In genomic region chr19:45243264-45243602, GRCm38 (mm10) we compare ENCODE assay signal across 30 mouse cellular contexts. TPM values are rescaled to one million over a fixed set of nuclear protein-coding genes. Genes with fewer than 3 reads are reported as not detected.
DNase-seq lines count a peak whose midpoint lies in the region; ATAC-seq and TF ChIP-seq lines count a peak whose summit lies in the region.
"Had no signal": no experiment of that assay in that cellular context is flagged by ENCODE, and none has a peak within 500 bp of the region (broad histone marks: within the 10 kb centered on the region; RNA-seq: fewer than 3 reads in every experiment).

No protein-coding gene starts in this region.

- no peaks in the 10 kb centered on the region for H3K36me3 ChIP-seq in hindbrain, embryonic 12.5 days
- H3K36me3 ChIP-seq in hindbrain, embryonic 16.5 days (ENCODE audit: control insufficient read depth, insufficient read depth, low read length) = no peaks in the 10 kb centered on the region
- no peaks in the 10 kb centered on the region for H3K36me3 ChIP-seq in midbrain, embryonic 11.5 days (ENCODE audit: control insufficient read depth, insufficient read depth, low read length)
- no peaks in the 10 kb centered on the region for H3K36me3 ChIP-seq in midbrain, embryonic 10.5 days
- H3K36me3 ChIP-seq in neural tube, embryonic 14.5 days (ENCODE audit: control insufficient read depth, insufficient read depth, low read length) = no peaks in the 10 kb centered on the region
- H3K36me3 ChIP-seq in stomach, postnatal 0 days (ENCODE audit: control insufficient read depth, insufficient read depth, low read length) = no peaks in the 10 kb centered on the region
- H3K36me3 ChIP-seq: embryonic facial prominence, embryonic 15.5 days; heart, embryonic 13.5 days; limb, embryonic 15.5 days; liver, embryonic 13.5 days had no signal

- no peak overlapping the region for H3K4me3 ChIP-seq in hindbrain, embryonic 12.5 days
- H3K4me3 ChIP-seq in hindbrain, embryonic 16.5 days (ENCODE audit: low read length) = no peak overlapping the region
- H3K4me3 ChIP-seq in midbrain, embryonic 11.5 days (ENCODE audit: low read depth, low read length) = no peak overlapping the region
- no peak overlapping the region for H3K4me3 ChIP-seq in midbrain, embryonic 10.5 days
- 0 out of 2 replicates have a peak overlapping the region, but pooled peaks have one; percentile 11 for H3K4me3 ChIP-seq in neural tube, embryonic 14.5 days (ENCODE audit: low read depth, low read length)
- no peak overlapping the region for H3K4me3 ChIP-seq in stomach, postnatal 0 days (ENCODE audit: low read depth, low read length)
- H3K4me3 ChIP-seq: forebrain, embryonic 13.5 days; limb, embryonic 15.5 days; liver, embryonic 13.5 days had no signal

- H3K27ac ChIP-seq in hindbrain, embryonic 12.5 days = no peak overlapping the region
- no peak overlapping the region for H3K27ac ChIP-seq in hindbrain, embryonic 16.5 days (ENCODE audit: low read depth, low read length)
- no peak overlapping the region for H3K27ac ChIP-seq in midbrain, embryonic 11.5 days (ENCODE audit: low read depth, low read length)
- H3K27ac ChIP-seq in midbrain, embryonic 10.5 days (replicated peaks) = no peak overlapping the region
- H3K27ac ChIP-seq in neural tube, embryonic 14.5 days (ENCODE audit: low read depth, low read length) = no peak overlapping the region
- H3K27ac ChIP-seq in stomach, postnatal 0 days (replicated peaks) = no peak overlapping the region
- H3K27ac ChIP-seq: embryonic facial prominence, embryonic 15.5 days; forebrain, embryonic 13.5 days; heart, embryonic 13.5 days; kidney, postnatal 0 days; limb, embryonic 15.5 days; liver, embryonic 13.5 days had no signal

- no peak for ATAC-seq in hindbrain, embryonic 12.5 days (ENCODE audit: low FRiP score)
- ATAC-seq in hindbrain, embryonic 16.5 days = no peak
- no peak for ATAC-seq in midbrain, embryonic 11.5 days (ENCODE audit: low FRiP score)
- ATAC-seq in neural tube, embryonic 14.5 days (ENCODE audit: low read depth) = no peak
- ATAC-seq in stomach, postnatal 0 days (ENCODE audit: low FRiP score, low TSS enrichment) = no peak
- ATAC-seq: forebrain, embryonic 13.5 days; intestine, embryonic 16.5 days; Patski had no signal

- 3% methylated on average over 5 of the region's 5 CpGs for WGBS in hindbrain, embryonic 12.5 days
- 8% methylated on average over 5 of the region's 5 CpGs for WGBS in hindbrain, embryonic 16.5 days
- WGBS in midbrain, embryonic 11.5 days = 1% methylated on average over 5 of the region's 5 CpGs
- 2% methylated on average over 5 of the region's 5 CpGs for WGBS in midbrain, embryonic 10.5 days
- WGBS in neural tube, embryonic 14.5 days = 7% methylated on average over 5 of the region's 5 CpGs
- WGBS in stomach, postnatal 0 days = 7% methylated on average over 5 of the region's 5 CpGs

- no peak overlapping the region for H3K9ac ChIP-seq in hindbrain, embryonic 12.5 days
- no peak overlapping the region for H3K9ac ChIP-seq in hindbrain, embryonic 16.5 days (ENCODE audit: low read depth, low read length)
- no peak overlapping the region for H3K9ac ChIP-seq in midbrain, embryonic 11.5 days (ENCODE audit: low read length)
- no peak overlapping the region for H3K9ac ChIP-seq in neural tube, embryonic 14.5 days (replicated peaks; ENCODE audit: low read depth, low read length)
- H3K9ac ChIP-seq in stomach, postnatal 0 days (ENCODE audit: low read length) = no peak overlapping the region
- H3K9ac ChIP-seq: embryonic facial prominence, embryonic 15.5 days; forebrain, embryonic 13.5 days; heart, embryonic 13.5 days; limb, embryonic 15.5 days; liver, embryonic 13.5 days had no signal

- peak overlapping the region; percentile 21; the same call in 1 of the 2 replicates for H3K4me2 ChIP-seq in hindbrain, embryonic 12.5 days (replicated peaks)
- H3K4me2 ChIP-seq in hindbrain, embryonic 16.5 days (ENCODE audit: low read length) = no peak overlapping the region
- H3K4me2 ChIP-seq in midbrain, embryonic 11.5 days = no peak overlapping the region
- no peak overlapping the region; the same call in 1 of the 2 replicates for H3K4me2 ChIP-seq in neural tube, embryonic 14.5 days (ENCODE audit: low read depth, low read length)
- H3K4me2 ChIP-seq in stomach, postnatal 0 days (replicated peaks; ENCODE audit: low read depth) = no peak overlapping the region
- H3K4me2 ChIP-seq: embryonic facial prominence, embryonic 15.5 days; forebrain, embryonic 13.5 days; limb, embryonic 15.5 days; liver, embryonic 13.5 days had no signal

- H3K4me1 ChIP-seq in hindbrain, embryonic 12.5 days = peaks cover 10% of the 10 kb centered on the region
- peaks cover 2% of the 10 kb centered on the region; the same call in 1 of the 2 replicates for H3K4me1 ChIP-seq in hindbrain, embryonic 16.5 days (ENCODE audit: control insufficient read depth, insufficient read depth, low read depth, low read length)
- no peaks in the 10 kb centered on the region for H3K4me1 ChIP-seq in midbrain, embryonic 11.5 days (ENCODE audit: control insufficient read depth, insufficient read depth, low read length)
- peaks cover 6% of the 10 kb centered on the region for H3K4me1 ChIP-seq in midbrain, embryonic 10.5 days
- peaks cover 17% of the 10 kb centered on the region for H3K4me1 ChIP-seq in neural tube, embryonic 14.5 days (ENCODE audit: control insufficient read depth, insufficient read depth, low read length)
- no peaks in the 10 kb centered on the region for H3K4me1 ChIP-seq in stomach, postnatal 0 days (replicated peaks; ENCODE audit: control insufficient read depth, insufficient read depth)
- H3K4me1 ChIP-seq: forebrain, embryonic 13.5 days had no signal

- H3K27me3 ChIP-seq in hindbrain, embryonic 12.5 days = peaks cover 97% of the 10 kb centered on the region
- H3K27me3 ChIP-seq in hindbrain, embryonic 16.5 days (replicated peaks; ENCODE audit: control insufficient read depth, insufficient read depth, low read length) = peaks cover 47% of the 10 kb centered on the region
- H3K27me3 ChIP-seq in midbrain, embryonic 11.5 days (ENCODE audit: control insufficient read depth, insufficient read depth, low read length) = peaks cover 77% of the 10 kb centered on the region
- peaks cover 100% of the 10 kb centered on the region for H3K27me3 ChIP-seq in midbrain, embryonic 10.5 days (ENCODE audit: low read depth, poor library complexity, severe bottlenecking)
- H3K27me3 ChIP-seq in neural tube, embryonic 14.5 days (ENCODE audit: control insufficient read depth, insufficient read depth, low read length) = peaks cover 33% of the 10 kb centered on the region
- peaks cover 21% of the 10 kb centered on the region for H3K27me3 ChIP-seq in stomach, postnatal 0 days (ENCODE audit: control insufficient read depth, insufficient read depth, low read length)

- peak; percentile 9 for DNase-seq in embryo, embryonic 9.5 days (ENCODE audit: extremely low spot score)
- DNase-seq in embryo, embryonic 10 days (ENCODE audit: low spot score) = no peak
- DNase-seq in midbrain, embryonic 11.5 days (ENCODE audit: low spot score, missing footprints) = peak; percentile 90
- no peak for DNase-seq in midbrain, embryonic 10.5 days (ENCODE audit: low spot score)
- no peak for DNase-seq in stomach, postnatal 0 days (ENCODE audit: low spot score)
- DNase-seq: adrenal gland, postnatal 14 days; cerebellum, adult 11 months; cerebellum, adult 9-10 months; embryo, embryonic 11 days; gastrocnemius, postnatal 14 days; heart, adult 11 months; heart, postnatal 14 days; kidney, adult 8-10 months; layer of hippocampus, postnatal 36 days; left cerebral cortex, postnatal 4 days; liver, embryonic 13.5 days; lung, adult 18-20 months; lung, postnatal 10 days had no signal

- TF ChIP-seq EP300 in stomach, postnatal 0 days (optimal IDR thresholded peaks at IDR 0.05) = no peak

- no peaks in the 10 kb centered on the region for H3K9me3 ChIP-seq in hindbrain, embryonic 12.5 days (replicated peaks)
- H3K9me3 ChIP-seq in hindbrain, embryonic 16.5 days (ENCODE audit: control insufficient read depth, low read length) = no peaks in the 10 kb centered on the region
- H3K9me3 ChIP-seq in midbrain, embryonic 11.5 days (ENCODE audit: control insufficient read depth, low read length) = no peaks in the 10 kb centered on the region
- no peaks in the 10 kb centered on the region for H3K9me3 ChIP-seq in midbrain, embryonic 10.5 days (replicated peaks)
- H3K9me3 ChIP-seq in neural tube, embryonic 14.5 days (ENCODE audit: control insufficient read depth, low read length) = no peaks in the 10 kb centered on the region
- no peaks in the 10 kb centered on the region for H3K9me3 ChIP-seq in stomach, postnatal 0 days (ENCODE audit: control insufficient read depth, low read length)
- H3K9me3 ChIP-seq: embryonic facial prominence, embryonic 15.5 days; forebrain, embryonic 13.5 days; heart, embryonic 13.5 days; limb, embryonic 15.5 days; liver, embryonic 13.5 days had no signal

- no peak for TF ChIP-seq CTCF in stomach, postnatal 0 days (IDR thresholded peaks at IDR 0.05; ENCODE audit: low read depth)

RNA-seq across cellular contexts. Expression of gene Lbx1, which starts 7.6 kb away (rescaled TPM):
- 10.8 and 18.8 TPM in 2 replicates for polyA plus RNA-seq in hindbrain, embryonic 12.5 days (2016; fragmentation: Nextera tagmentation; extraction: Ambion mirVana)
- 6.9 and 7.3 TPM in 2 replicates for polyA plus RNA-seq in hindbrain, embryonic 16.5 days (2015; fragmentation: Nextera tagmentation; extraction: Ambion mirVana)
- not detected in 2 replicates for polyA plus RNA-seq in midbrain, embryonic 11.5 days (2014; fragmentation: Nextera tagmentation; extraction: Ambion mirVana)
- polyA plus RNA-seq in midbrain, embryonic 10.5 days (2016; fragmentation: Nextera tagmentation; extraction: Ambion mirVana) = 0.05 TPM in 1 of 2 replicates, not detected in the other
- 23.0 and 24.3 TPM in 2 replicates for polyA plus RNA-seq in neural tube, embryonic 14.5 days (2014; fragmentation: Nextera tagmentation; extraction: Ambion mirVana)
- polyA plus RNA-seq in stomach, postnatal 0 days (2015; fragmentation: Nextera tagmentation; extraction: Ambion mirVana) = 0.04 TPM in 1 of 2 replicates, not detected in the other
- polyA plus RNA-seq: forebrain, embryonic 13.5 days; heart, embryonic 13.5 days; intestine, embryonic 16.5 days; liver, embryonic 13.5 days; Patski; testis, adult 2 months; thymus, postnatal 0 days had no signal

Comparison
In these comparisons a context has a peak if more than half of its experiments do, and no peak if none do; other contexts are left out.
1. DNase-seq: peak in embryo, embryonic 9.5 days (single experiment) and midbrain, embryonic 11.5 days (single experiment); none in embryo, embryonic 10 days (single experiment), midbrain, embryonic 10.5 days (single experiment) and stomach, postnatal 0 days (single experiment).